Mouse (Mus musculus): ENCODE data around the gene Stk24.

The Stk24 gene

DNA sequence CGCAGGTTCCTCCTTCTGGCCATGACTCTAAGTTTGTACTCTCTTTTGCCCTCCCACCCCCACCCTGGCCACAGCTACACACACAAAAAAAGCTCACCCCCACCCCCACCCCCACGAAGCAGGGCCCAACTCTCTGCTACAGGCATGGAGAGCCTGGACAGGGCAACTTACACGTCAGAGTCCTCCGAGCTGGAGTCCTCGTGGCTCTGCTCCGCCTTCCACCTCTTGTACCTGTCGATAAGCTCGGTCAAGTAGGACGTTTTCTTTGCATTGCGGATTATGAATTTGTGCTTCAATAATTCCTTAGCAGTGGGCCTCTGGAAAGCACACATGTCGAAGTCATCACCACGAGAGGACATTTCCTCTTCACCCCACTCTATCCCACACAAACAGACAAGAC lies 85.3 kb downstream of the Stk24 start:
- no peak for TF ChIP-seq NANOG (IDR thresholded peaks at IDR 0.05; ENCODE audit: borderline replicate concordance, low read length)
- TF ChIP-seq CTCF (conservative IDR thresholded peaks at IDR 0.05; ENCODE audit: low read length), result no peak
- TF ChIP-seq POU5F1 (IDR thresholded peaks at IDR 0.05; ENCODE audit: borderline replicate concordance, low read length), result no peak
- Histone ChIP-seq H3K36me3 (ENCODE audit: insufficient read depth, low read length) (peaks cover 88% of the 10 kb centered on the region), H3K27me3 (ENCODE audit: insufficient read depth, low read length) (no peaks in the 10 kb centered on the region), H3K9me3 (ENCODE audit: low read length) (peaks cover 11% of the 10 kb centered on the region), H3K4me1 (replicated peaks; ENCODE audit: low read depth, low read length) (peaks cover 45% of the 10 kb centered on the region), H3K4me3 (replicated peaks; ENCODE audit: low read length) (no peak overlapping the region)

DNA sequence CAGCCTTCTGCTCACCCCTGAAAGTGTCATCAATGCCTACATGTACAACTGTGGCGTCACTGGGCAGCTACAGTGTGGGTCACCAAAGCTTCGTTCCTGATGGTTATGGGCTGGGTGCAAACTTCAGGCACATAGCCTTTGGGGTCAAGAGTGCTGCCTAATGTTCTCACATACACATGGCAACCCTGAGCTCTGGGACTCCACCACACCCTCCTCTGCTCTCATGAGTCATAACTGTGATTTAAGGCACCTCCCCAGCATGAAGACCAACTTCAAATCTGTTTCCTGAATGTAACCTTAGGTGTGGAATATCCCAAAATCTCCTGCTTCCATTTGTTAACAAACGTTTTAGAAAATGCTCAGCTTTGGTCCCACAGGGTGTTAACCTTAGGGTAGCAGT lies 87.4 kb downstream of the Stk24 start:
- Histone ChIP-seq H3K9me3 (ENCODE audit: low read length) (peaks cover 11% of the 10 kb centered on the region), H3K4me1 (replicated peaks; ENCODE audit: low read depth, low read length) (peaks cover 59% of the 10 kb centered on the region), H3K36me3 (ENCODE audit: insufficient read depth, low read length) (peaks cover 84% of the 10 kb centered on the region), H3K4me3 (replicated peaks; ENCODE audit: low read length) (no peak overlapping the region), H3K27me3 (ENCODE audit: insufficient read depth, low read length) (no peaks in the 10 kb centered on the region)
- TF ChIP-seq POU5F1 (IDR thresholded peaks at IDR 0.05; ENCODE audit: borderline replicate concordance, low read length) (no peak), NANOG (IDR thresholded peaks at IDR 0.05; ENCODE audit: borderline replicate concordance, low read length) (no peak), CTCF (conservative IDR thresholded peaks at IDR 0.05; ENCODE audit: low read length) (no peak)

DNA sequence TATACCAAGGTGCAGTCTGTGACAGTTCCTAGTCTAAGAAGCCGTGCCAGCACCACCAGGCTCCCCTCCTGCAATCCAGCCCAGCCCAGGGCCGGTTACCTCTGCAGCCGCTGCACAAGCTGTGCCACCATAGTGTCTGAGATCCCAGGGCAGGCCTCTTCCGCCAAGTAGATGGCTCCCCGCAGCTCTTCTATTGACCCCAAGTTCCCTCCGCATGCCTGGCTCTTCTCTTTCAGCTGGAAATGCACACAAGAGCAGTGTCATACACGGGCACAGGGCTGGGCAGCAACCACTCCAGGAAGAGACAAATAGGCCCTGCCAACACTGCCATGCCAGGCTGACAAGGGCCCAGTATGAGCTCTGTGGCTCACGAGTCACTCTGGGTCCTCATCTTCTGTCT lies 87.9 kb downstream of the Stk24 start:
- H3K4me1 ChIP-seq (replicated peaks; ENCODE audit: low read depth, low read length), result peaks cover 62% of the 10 kb centered on the region
- H3K36me3 ChIP-seq (ENCODE audit: insufficient read depth, low read length), result peaks cover 81% of the 10 kb centered on the region
- peaks cover 11% of the 10 kb centered on the region for H3K9me3 ChIP-seq (ENCODE audit: low read length)
- TF ChIP-seq POU5F1 (IDR thresholded peaks at IDR 0.05; ENCODE audit: borderline replicate concordance, low read length) (no peak), NANOG (IDR thresholded peaks at IDR 0.05; ENCODE audit: borderline replicate concordance, low read length) (no peak), CTCF (conservative IDR thresholded peaks at IDR 0.05; ENCODE audit: low read length) (no peak)
- no peaks in the 10 kb centered on the region for H3K27me3 ChIP-seq (ENCODE audit: insufficient read depth, low read length)
- H3K4me3 ChIP-seq (replicated peaks; ENCODE audit: low read length), result no peak overlapping the region

DNA sequence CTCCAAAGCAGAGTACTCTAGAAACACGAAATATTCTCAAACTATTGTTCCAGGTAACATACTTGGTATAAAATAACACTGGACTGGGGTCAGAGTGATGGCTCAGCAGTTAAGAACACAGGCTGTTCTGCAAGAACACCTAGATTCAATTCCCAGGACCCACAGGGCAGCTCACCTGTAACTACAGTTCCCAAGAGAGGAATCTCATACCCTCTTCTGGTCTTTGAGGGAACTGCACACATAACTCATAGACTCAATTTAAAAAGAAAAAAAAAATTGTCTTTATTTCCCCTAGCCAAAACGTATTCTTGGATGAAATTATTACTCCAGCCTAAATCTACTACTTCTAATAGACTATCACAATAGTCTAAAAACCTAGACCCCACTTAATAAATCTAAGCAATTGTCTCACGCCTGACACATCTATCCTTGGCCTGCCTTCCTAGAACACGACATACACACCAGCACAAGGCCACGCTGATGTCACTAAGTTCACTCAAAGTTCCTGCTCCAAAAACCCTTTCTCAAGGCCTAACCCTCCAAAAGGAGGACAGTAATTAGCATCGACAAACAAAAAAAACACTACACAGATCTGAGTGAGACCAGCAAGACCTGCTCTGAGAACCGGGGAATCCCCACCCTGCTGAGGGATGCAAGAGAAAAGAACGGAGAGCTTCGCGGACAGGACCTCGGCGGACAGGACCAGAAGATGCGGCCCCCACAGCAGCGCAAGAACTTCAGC lies 94.3 kb downstream of the Stk24 start:
- no peak overlapping the region for H3K4me3 ChIP-seq (replicated peaks; ENCODE audit: low read length)
- TF ChIP-seq CTCF (conservative IDR thresholded peaks at IDR 0.05; ENCODE audit: low read length) (peak; percentile 31), POU5F1 (IDR thresholded peaks at IDR 0.05; ENCODE audit: borderline replicate concordance, low read length) (no peak)
- H3K36me3 ChIP-seq (ENCODE audit: insufficient read depth, low read length), result peaks cover 70% of the 10 kb centered on the region
- no peaks in the 10 kb centered on the region for H3K27me3 ChIP-seq (ENCODE audit: insufficient read depth, low read length)
- peaks cover 7% of the 10 kb centered on the region for H3K9me3 ChIP-seq (ENCODE audit: low read length)
- peaks cover 67% of the 10 kb centered on the region for H3K4me1 ChIP-seq (replicated peaks; ENCODE audit: low read depth, low read length)

DNA sequence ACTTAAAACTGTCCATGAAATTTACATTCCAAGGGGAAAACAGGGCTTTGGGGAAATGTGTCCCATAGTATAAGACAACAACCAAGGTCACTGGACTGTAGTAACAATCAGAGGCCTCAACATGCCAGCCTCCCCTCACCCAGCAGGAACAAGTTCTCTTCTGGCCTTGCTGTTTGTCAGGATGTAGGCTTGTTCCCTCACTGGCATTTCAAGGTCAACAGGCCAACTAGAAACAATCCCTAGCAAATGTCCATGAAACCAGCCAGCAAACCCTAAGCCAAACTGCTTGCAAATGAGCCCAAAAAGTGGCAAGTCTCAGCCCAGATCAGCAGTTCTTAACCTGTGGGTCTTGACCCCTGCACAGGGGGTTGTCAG lies 98.5 kb downstream of the Stk24 start:
- no peak for TF ChIP-seq POU5F1 (IDR thresholded peaks at IDR 0.05; ENCODE audit: borderline replicate concordance, low read length)
- TF ChIP-seq CTCF (conservative IDR thresholded peaks at IDR 0.05; ENCODE audit: low read length), result no peak
- no peak for TF ChIP-seq NANOG (IDR thresholded peaks at IDR 0.05; ENCODE audit: borderline replicate concordance, low read length)
- H3K9me3 ChIP-seq (ENCODE audit: low read length), result no peaks in the 10 kb centered on the region
- no peak overlapping the region for H3K4me3 ChIP-seq (replicated peaks; ENCODE audit: low read length)
- H3K4me1 ChIP-seq (replicated peaks; ENCODE audit: low read depth, low read length), result peaks cover 45% of the 10 kb centered on the region
- peaks cover 47% of the 10 kb centered on the region for H3K36me3 ChIP-seq (ENCODE audit: insufficient read depth, low read length)
- no peaks in the 10 kb centered on the region for H3K27me3 ChIP-seq (ENCODE audit: insufficient read depth, low read length)

DNA sequence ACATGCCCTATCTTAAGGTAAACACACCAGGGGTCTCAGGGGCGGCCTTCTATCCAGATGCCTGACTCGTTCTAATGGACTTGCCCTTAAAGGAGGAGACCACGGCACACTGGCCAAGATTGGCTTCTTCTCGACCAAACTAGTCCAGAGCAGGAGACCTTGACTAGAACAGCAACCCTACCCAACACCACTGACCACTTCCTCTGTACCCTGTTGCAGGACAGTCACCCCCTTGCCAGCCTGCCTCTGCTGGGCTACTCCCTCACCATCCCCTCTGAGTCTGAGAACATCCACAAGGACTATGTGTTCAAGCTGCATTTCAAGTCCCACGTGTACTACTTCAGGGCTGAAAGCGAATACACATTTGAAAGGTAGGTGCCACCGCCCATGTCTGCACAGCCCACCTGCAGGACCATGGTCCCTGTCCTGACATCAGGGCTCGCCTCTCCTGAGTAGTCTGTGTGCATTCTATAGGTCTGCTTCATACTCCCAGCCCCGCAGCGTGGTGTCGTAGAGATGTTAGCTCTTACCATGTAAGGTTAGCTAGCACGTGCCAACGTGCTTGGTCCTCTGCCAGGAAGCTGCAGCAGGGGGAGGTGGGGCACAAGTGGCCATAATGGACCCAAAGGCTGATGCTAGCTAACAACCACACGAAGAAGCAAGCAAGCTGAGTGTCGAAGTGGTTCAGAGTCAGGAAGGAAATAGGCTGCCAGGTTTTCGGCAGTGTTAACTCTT lies 99.0 kb downstream of the Stk24 start:
- Histone ChIP-seq H3K36me3 (ENCODE audit: insufficient read depth, low read length) (peaks cover 41% of the 10 kb centered on the region), H3K27me3 (ENCODE audit: insufficient read depth, low read length) (no peaks in the 10 kb centered on the region), H3K4me1 (replicated peaks; ENCODE audit: low read depth, low read length) (peaks cover 39% of the 10 kb centered on the region), H3K4me3 (replicated peaks; ENCODE audit: low read length) (no peak overlapping the region), H3K9me3 (ENCODE audit: low read length) (no peaks in the 10 kb centered on the region)
- TF ChIP-seq CTCF (conservative IDR thresholded peaks at IDR 0.05; ENCODE audit: low read length), result no peak

DNA sequence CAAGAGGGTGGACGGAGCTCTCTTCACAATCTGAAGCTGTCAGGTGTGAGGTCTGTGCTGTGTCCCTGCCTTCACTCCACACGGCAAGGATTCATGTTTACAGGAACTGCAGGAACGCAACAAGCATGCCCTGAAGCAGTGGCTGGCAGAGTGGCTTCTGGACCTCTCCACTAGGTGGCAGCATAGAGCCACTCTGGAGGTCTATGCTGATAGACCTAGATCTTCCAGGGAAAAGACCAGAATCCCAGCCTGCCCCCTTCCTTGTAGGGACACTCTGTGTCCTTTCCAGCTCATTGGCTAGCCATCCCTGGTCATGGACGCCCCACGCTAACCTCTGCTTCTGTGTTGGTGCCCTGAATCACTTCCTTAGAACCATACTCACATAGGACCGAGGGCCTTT lies 100.7 kb downstream of the Stk24 start:
- Histone ChIP-seq H3K4me3 (replicated peaks; ENCODE audit: low read length) (no peak overlapping the region), H3K36me3 (ENCODE audit: insufficient read depth, low read length) (peaks cover 26% of the 10 kb centered on the region), H3K27me3 (ENCODE audit: insufficient read depth, low read length) (no peaks in the 10 kb centered on the region), H3K9me3 (ENCODE audit: low read length) (no peaks in the 10 kb centered on the region), H3K4me1 (replicated peaks; ENCODE audit: low read depth, low read length) (peaks cover 37% of the 10 kb centered on the region)
- peak; percentile 86 for TF ChIP-seq CTCF (conservative IDR thresholded peaks at IDR 0.05; ENCODE audit: low read length)
- no peak for TF ChIP-seq POU5F1 (IDR thresholded peaks at IDR 0.05; ENCODE audit: borderline replicate concordance, low read length)
- no peak for TF ChIP-seq NANOG (IDR thresholded peaks at IDR 0.05; ENCODE audit: borderline replicate concordance, low read length)

DNA sequence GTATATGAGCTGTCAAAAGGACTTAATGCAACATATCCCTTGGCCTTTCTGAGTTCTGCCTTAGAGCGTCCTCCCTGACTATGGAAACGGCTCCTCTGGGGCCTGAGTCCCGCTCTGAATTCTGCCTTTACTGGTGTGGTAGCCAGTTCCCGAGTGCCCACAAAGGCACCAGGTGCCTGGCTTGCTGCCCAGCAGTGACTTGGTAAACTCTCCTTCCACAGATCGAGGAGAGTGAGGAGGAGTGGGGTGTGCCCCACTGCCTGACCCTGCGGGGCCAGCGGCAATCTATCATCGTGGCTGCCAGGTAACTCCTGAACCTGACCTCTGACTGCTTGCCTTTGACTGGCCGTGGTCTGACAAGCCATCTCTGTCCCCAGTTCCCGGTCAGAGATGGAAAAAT lies 103.8 kb downstream of the Stk24 start:
- no peaks in the 10 kb centered on the region for H3K9me3 ChIP-seq (ENCODE audit: low read length)
- no peak for TF ChIP-seq POU5F1 (IDR thresholded peaks at IDR 0.05; ENCODE audit: borderline replicate concordance, low read length)
- TF ChIP-seq CTCF (conservative IDR thresholded peaks at IDR 0.05; ENCODE audit: low read length), result no peak
- no peak for TF ChIP-seq NANOG (IDR thresholded peaks at IDR 0.05; ENCODE audit: borderline replicate concordance, low read length)

More for the DNA sequence above, 103.8 kb downstream of the Stk24 start:
- H3K4me1 ChIP-seq (replicated peaks; ENCODE audit: low read depth, low read length), result peaks cover 24% of the 10 kb centered on the region
- peaks cover 7% of the 10 kb centered on the region for H3K36me3 ChIP-seq (ENCODE audit: insufficient read depth, low read length)
- no peaks in the 10 kb centered on the region for H3K27me3 ChIP-seq (ENCODE audit: insufficient read depth, low read length)
- no peak overlapping the region for H3K4me3 ChIP-seq (replicated peaks; ENCODE audit: low read length)
